Mouse (Mus musculus): ENCODE measurements at regions not wholly inside any gene's neighbourhood (a gene's known extent, or its start where the extent isn't known, plus 50 kb on each side); places are given as distances from the start of the nearest gene placed in this dataset.

DNA sequence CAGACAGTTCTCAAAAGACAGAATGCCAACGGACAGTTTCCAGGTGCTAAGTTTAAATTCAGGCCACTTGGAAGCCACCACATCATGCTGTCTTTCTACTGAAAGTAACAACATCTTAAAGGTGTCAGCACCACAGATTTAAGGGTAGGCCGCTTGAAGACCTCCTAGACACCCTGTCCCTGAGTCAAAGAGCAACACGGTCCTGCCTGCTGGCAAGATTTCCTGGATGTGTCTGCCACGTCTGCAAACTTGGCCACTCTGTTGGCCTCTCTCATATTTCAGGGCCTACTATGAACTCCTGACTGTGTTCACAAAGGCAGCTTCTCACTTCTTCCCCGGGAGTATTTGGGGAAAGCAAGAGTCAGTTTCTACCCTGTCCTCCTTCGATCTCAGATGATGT, 194.7 kb upstream of the Esrrg start:
- no peak for DNase-seq

DNA sequence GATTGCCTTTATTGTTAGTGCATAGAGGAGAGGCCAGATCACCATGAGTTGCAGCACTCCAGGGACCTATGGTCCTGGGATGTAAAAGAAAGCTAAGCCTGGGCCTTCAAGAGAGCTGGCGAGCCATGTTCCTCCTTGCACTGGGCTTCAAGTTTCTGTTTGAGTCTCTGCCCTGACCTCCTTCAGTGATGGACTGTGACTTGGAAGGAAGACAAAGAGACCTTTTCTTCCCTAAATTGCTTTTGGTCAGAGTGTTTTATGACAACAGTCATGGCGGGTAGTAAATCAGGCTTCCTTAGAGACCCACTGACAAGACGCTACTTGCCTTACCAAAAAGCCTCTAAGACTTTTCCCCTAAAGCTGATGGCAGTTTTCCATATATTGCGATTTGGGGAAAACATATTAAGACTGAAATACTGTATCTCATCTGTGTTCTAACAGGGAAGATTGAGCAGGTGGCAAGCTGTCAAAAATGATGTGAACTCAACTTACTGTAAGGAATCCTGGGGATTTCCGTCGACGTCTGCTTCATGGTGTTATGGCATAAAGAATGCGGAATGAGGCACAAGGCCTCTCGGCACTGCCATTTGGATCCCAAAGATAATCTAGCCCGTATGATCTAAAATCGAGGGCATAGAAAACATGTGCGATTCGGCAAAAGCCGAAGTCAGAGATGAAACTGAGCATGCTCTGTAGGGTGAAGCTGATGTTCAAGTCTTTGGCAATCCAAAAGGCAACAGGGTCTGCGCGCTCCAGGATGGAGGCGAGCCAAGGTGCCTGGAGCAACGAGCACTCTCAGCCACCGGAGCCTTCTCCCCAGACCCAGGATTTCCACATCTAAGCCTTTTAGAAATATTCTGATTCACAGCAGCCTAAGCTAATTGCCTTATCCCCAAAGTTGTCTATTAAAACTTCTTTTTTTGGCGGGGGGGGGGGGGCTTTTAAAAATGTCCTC, 190.1 kb upstream of the Esrrg start:
- peak in 1 of 2 experiments; percentile 4 for DNase-seq

GRCm38 (mm10) chr1:187428536-187429215, 179.9 kb upstream of the Esrrg start:
- no peak for DNase-seq

DNA sequence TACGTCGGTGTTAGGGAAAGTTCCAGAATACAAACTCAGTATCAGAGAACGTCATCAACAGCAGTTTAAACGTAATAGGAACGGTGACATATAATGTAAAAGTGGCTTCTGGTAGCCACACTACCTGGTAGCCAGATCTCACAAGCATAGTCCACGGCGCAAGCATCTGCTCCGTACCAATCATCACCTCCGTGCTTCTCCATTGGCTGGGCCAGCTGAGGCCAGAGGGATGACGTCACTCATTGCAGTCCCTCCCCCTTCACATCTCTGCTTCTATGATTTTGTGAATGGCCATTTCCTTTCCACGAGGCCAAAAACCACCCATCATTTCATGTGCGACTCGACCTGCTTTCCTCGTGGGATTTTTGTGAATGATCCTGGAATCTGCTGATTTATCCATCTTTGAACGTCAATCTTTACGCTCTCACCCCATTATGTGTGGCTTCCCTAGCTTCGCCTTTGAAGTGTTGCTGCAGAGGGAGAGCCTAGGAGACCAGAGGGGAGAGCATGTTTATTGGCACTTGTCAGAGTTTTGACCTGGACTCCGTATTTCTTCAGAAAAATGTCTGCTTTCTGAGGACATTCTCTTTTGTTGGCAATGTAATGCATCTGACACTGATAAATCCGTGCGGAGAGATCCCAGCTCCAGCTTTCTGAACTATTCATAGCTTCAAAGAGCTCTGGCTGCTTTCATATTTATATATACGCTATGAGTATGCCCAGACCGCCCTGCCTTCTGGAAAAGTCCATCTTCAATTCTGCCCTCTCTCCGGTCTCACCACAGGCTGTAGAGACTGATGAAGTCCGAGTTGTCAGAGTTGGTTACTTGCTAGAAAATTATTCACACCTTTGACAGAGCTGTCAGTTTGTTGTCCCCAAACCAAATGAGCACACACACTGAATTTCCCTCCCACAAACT, 174.6 kb upstream of the Esrrg start:
- no peak for DNase-seq

GRCm38 (mm10) chr1:187439170-187439914, 169.2 kb upstream of the Esrrg start:
- DNase-seq = no peak

- peak; percentile 19 to 21 for DNase-seq
Measured at GRCm38 (mm10) chr1:187441668-187442193, 166.9 kb upstream of the Esrrg start.

DNA sequence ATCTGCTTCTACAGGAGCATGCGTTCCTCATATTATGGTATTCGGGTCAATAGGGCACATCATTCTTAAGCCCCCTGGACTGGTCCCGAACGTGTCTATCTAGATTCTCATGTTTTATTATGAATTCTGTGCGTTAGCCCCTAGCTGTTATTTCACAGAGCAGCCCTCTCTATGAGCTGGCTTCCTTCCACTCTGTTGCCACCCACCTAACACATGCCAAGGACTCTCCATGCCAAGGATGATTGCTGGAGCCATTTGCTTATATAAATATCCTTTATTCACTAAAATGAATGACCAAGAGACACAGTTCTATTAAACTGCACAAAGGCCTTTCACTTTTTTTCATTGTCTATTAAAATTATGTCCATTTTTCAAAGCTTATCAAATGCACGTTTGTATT, 162.1 kb upstream of the Esrrg start:
- DNase-seq = no peak

DNA sequence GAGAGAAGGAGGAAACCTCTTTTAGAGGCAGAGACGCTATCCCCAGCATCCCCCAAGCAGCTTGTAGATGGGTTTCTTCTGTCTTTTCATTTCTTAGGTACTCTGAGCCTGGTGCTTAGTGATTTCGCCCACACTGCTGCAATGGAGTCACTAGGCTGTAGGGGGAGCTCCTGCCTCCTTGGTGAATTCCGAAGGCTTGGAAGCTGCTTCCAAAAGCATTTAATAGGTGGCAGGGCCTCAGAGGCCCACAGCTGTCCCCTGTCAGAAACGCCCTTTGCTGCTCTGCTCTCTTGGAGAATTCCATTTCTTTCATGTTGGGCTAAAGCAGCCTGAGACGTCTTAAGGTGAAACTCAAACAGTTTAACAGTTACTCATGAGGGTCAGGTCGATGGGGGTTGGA, 160.4 kb upstream of the Esrrg start:
- peak; percentile 68 to 74 for DNase-seq

DNA sequence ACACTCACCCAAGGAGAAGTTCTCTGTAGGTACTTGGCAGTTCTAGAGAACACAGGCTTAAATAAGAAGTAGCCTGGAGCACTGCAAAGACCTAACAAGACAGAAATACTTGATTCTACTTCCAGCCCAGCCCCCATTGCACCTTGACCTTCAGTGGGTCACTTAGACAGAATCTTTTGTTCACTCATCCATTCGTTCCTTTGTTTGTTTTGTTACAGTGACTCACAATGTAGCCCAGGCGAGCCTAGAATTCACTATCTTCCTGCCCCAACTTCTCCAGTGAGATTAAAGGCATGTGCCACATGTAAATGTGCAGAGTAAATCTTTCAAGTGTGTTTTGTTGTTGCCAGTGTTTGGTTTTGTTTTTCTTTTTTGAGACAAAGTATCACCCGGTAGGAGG, 158.5 kb upstream of the Esrrg start:
- DNase-seq = no peak

GRCm38 (mm10) chr1:187452189-187452588, 156.4 kb upstream of the Esrrg start:
- DNase-seq = peak; percentile 47 to 77

DNA sequence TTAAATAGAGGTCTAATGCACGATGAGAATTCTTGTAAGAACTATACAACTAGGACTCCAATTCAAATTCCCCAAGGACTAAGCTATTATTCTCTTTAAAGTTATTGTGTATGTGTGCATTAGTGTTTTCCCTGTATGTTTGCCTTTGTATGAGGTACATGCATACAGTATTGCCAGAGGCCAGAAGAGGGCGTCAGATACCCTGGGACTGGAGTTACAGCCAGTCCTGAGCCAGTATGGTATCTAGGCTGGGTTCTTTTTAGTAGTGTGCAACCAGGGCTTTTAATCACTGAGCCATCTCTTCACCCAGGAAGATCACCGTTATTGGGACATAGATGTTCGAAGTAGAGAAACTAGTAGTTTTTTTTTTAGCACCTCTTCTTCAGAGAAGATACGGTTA, 154.2 kb upstream of the Esrrg start:
- peak; percentile 32 to 54 for DNase-seq

DNA sequence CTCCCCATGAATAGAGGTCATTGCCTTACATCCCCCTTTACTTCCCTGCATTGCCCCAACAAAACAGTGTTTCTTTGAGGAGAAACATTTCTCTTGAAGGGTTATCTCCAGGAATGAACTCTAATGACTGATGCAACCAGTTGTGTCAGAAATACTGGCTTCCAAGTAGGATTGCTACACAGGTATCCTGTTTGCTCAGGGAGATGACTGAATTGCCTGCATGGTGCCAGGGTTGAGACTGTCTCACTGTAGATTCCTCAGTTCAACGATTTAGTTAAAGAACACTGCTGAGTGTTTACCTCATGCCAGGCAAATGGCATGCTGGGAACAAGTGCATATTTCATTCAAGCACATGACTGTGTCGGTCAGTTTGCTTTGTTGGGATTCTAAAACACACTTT, 123.8 kb upstream of the Esrrg start:
- no peak for DNase-seq

GRCm38 (mm10) chr1:187487948-187488690, 120.5 kb upstream of the Esrrg start:
- DNase-seq = no peak

DNA sequence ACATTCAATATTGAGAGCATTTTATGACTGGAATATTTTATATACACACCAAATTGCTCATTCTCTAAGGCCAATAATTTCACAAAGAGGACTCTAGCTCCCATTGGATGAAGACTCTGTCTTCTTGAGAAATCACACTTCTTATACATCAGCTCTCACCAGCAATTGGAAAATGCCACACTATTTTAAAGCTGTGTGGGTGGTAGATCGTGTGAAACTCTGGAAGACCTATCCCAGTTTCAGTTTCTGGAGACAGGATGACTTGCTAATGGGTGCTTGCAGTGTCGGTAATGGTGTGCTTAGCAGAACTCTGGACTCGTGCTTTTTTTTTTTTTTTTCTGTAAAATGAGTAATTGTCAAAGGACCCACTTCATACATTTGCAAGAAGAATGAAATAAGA, 119.1 kb upstream of the Esrrg start:
- no peak for DNase-seq

GRCm38 (mm10) chr1:187505368-187505767, 103.2 kb upstream of the Esrrg start:
- DNase-seq = no peak

DNA sequence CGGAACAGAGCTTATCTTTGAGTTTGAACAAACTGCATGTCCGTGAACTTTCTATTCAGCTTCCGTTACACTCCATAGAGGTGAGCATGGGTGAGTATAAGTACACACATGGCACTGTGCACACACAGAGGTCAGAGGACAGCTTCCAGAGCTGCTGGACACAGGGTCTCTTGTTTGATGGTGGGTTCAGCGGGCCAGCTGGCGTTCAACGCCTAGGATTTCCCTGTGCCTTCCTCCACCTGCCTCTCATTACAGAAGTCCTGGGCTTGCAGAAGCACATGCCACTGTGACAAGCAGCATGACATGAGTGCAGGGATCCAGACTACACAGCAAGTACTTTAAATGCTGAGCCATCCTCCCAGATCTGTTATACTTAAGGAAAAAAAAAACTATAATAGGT, 101.4 kb upstream of the Esrrg start:
- DNase-seq = no peak

- no peak for DNase-seq
Measured at GRCm38 (mm10) chr1:187531349-187531922, 77.2 kb upstream of the Esrrg start.

DNA sequence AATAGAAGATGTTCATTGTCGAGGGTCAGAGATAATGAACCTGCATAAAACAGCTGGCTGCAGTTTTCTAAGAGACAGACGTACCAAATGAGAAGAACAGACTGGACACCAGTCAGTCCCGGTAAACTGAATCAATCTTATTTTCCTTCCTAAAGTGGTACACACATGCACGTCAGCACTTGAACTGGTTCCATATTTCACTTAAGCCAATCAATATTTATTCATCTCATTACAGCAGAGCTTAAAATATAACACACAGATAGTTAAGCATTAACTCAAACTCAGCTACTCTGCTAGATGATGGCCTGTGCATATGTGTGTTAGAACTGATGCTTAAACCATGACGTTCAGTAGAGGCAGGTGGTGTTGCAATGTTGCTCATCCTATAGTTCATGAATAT, 72.3 kb upstream of the Esrrg start:
- no peak for DNase-seq

GRCm38 (mm10) chr1:187556718-187557117, 51.9 kb upstream of the Esrrg start:
- DNase-seq = no peak
